Mouse (Mus musculus) frontal cortex, postnatal 10 days (tissue): ENCODE measurements around the gene Terb1.
A peak's percentile ranks its signal among the peaks of the same experiment; 100 is the strongest.

ENCODE experiments used
- DNase-seq, 2 experiments: peaks; one replicate each; pipeline ENCODE4 v3.0.0; 2022; ENCODE audit warnings: low spot score in 2 of 2, mixed read lengths in 1 of 2

Terb1 gene

DNA sequence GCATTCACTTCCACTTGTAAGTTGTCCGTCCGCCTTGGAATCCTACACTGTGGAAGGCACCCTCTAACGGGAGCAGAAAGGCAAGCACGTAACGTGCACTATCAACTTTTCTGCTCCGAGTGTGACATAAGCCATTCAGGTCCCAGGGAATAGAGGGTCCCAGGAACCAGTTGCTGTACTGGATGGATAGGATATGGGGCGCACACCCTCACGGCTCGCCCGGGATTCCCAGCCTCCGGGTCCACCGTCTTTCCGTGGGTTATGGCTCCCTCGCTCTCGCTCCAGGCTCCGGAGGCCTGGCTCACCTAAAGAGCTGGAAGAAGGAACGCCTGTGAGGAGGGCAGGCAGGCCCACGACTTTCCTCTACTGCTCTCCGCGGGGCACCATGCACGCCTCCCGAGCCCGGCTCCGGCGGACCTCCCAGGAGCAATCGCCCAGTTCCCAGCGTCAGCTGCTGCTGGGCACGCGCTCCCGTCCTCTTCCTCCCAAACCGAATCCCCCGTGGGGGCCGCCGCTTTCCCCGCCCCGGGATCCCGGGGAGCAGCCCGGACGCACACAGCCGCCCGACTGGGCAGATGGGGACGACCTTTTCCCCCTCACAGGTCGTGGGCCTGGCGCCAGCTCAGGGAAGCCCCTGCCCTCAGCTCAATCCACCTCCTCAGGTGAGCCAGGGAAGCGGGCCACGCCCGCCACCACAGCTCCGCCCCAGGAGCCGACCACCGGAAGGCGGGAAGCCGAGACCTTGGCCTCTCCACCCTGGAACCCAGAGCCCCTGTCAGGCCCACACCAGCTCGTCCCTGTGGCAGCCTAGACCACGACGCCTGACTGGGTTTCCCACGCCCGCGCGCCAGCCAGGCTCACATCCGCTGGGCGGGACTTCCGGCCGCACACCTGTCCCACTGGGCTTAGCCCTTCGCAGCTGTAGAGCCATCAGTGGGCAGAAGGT, at the start of gene Terb1:
Gene Terb1, minus strand, starts transcription at position 850 of the 946 bp plus-strand sequence.
- peak; percentile 17 to 29 for DNase-seq

DNA sequence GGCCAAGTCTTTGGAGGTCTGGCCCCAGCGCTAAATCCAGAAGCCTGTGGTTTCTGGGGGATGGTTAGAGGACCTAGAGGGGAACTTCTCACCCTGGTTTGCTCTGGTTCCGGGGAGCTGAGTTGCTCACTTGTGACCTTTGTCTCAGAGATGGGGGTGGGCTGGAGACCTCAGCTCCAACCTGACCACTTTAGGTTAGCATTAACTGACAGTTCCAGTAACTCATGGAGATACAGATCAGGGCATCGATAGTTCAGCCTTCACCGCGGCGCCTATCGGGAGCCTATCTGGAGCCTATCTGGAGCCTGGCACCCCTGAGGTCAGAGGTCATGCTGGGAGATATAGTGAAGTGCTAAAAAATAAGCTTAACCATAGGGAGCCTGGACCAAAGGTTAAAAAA, 47.5 kb upstream of the Terb1 start:
- DNase-seq: no peak

DNA sequence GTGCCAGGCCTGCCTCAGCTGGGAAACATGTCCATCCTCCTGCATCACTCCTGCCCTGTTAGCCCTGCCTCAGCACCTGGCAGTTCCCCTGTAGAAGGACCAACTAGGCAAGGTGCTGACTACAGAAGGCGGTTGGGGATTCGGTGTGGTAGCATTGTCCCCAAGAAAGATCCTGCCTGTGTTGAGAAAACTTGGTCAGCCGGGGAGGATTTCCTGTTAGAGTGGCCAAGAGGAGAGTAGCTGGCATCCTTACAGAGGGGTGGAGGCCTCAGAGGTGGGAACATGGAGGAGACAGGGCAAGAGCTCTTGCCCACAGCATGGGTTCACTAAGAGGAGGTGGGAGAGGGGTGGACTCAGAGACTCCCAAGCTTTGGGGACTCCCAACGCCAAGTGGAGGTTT, 45.5 kb upstream of the Terb1 start:
- DNase-seq: no peak

DNA sequence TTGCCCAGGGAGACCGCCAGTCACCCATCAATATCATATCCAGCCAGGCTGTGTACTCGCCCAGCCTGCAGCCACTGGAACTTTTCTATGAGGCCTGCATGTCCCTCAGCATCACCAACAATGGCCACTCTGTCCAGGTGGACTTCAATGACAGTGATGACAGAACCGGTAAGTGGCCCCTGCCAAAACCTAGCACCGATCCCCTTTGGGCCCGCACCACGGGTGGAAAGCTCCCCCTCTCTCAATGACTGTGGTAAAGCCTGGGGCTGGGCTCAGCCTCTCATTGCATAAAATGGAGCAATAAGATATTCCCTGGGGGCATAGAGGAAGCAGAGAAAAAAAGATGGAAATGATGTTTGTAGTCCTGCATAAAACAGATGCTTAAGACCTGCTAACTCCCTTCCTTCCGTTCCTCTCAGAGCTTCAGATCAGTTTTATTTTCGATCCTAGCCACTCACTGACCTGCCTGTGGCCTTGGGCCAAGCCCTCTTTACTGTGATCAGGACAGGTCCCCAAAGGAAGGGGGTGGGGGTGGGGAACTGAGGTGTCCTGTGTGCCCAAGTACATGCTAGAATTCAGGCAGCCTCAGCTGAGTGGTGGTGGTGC, 33.8 kb upstream of the Terb1 start:
- no peak for DNase-seq

DNA sequence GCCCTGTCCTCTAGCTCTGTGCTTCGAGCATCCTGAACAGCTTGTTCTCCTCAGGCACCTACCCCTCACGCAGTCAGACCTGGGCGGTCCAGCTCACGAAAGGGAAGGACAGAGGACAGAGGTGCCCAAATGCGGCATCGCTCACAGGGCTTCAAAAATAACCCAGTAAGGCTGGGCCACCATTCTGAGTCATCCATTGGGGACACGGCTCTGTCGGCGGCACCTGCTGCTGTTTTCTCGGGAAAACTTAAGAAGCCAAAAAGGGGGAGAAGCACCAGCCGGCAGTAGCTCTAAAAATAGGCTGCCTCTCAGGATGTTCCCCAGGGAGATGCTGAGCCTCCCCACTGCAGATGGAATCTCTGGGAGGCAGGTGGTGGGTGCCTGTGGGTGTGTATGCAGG, 32.5 kb upstream of the Terb1 start:
- peak; percentile 41 to 57 for DNase-seq

DNA sequence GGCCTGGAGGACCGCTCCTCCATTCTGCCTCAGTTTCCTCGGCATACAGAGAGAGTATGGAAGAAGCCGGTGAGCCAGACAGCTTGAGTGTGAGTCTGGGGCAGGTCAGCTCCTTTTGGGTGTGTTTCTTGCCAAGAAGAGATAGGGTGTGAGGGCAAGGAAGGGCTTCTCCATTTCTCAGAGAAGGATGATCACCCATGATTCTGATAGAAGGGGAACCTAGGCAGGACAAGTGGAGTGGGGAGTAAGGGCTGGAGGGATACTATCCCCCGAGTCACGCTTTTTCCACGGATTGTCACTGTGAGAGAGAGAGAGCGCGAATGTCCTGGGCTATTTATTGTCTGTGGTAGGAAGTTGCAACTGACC, 31.8 kb upstream of the Terb1 start:
- DNase-seq: no peak

DNA sequence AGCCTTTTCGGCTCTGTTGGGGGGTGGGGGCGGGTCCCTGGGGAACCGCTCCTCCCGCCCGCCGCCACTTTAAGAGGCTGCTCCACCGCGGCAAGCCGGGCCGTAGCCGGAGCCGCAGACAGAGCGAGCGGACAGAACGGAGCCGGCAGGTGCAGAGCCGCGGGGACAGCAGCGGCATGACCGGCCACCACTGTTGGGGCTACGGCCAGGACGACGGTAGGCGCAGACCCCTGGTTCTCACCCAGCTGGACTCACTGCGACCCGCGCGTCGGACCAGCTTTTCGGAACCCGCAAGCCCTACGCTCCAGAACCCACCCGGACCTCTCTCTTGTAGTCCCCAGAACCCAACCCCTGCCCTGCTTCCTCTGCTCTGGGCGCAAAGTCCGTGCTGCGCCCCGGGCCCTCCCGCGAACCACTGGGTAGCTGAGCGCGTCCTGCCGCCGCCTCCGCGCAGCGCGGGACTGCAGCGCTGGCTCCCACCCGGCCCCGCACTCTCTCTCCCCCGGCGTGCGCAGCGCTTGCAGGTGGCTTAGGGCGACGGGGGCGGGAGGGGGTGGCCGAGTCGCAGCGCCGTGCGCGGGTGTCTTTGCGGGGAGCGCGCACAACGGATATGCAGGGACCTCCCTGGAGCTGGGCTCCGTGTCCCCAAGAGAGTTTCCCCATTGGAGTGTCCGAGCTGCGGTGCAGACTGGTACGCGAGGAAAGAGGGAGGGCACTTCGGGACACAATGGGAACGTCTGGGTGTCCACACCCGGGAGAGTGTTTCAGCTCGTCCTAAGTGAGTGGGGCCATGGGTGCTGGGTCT, 31.2 kb upstream of the Terb1 start:
- peak in 1 of 2 experiments; percentile 29 for DNase-seq

DNA sequence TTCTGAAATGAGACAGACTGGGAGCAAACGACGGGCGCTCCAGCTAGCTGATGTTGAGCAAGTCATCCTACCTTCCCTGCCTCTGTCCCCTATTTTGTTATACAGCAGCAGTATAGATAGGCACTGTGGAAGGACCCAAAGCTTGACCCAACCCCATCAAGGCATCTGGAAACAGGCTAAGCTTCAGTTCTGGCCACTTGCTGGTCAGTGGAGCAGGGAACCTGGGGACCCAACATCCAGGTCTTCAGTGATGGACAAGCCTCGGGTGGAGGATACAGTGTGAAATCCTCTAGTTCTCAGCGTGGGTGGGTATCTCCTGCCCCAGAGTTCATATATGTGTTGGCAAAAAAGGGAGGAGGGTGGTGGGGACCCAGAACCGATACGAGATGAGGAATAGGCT, 30.5 kb upstream of the Terb1 start:
- DNase-seq: no peak

DNA sequence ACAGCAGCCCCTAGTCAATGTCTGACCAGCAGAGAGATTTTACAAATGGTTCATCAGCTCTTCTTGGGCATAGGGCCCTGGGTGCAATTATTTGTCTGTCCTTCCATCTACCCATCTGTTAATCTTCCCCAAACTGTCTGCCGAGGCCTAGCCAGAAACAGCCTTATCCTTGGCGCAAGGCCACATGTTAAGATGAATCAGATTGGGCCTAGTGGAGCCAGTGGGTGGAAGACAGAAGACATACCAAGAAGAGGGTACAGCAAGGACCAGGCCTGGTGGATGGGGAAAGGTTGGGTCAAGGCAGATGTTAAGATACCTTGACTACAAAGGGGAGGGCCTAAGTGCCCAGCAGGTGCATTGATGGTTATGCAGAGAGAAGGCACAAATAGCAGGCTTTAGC, 29.9 kb upstream of the Terb1 start:
- DNase-seq: no peak

DNA sequence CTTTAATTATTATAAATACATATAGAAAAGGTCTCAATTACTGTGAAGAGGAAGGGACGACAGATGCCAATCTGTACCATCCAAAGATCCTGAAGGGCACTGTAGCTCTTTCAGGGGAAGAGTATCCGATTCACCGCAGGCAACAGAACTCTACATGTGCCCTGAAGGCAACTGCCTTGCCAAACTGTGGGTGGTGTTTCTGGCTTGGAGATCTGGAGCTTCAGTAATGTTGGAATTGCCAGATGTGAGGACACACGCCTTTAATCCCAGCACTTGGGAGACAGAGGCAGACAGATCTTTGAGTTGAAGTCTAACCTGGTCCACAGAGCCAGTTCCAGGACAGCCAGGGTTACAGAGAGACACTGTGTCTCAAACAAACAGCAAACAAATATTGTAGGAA, 29.2 kb upstream of the Terb1 start:
- no peak for DNase-seq

DNA sequence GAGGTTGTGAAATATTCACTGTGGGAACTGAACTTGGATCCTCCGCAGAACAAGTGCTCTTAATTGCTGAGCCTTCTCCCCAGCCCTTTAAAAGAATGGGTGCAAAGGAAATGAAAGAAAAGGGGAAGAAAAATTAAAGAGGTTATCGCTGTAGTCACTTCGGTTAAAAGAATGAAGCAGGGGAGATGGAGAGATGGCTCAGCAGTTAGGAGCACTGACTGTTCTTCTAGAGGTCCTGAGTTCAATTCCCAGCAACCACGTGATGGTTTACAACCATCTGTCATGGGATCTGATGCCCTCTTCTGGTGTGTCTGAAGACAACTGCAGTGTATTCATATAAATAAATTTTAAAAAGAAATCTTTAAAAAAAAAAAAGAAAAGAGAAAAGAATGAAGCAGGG, 26.3 kb upstream of the Terb1 start:
- DNase-seq: no peak

DNA sequence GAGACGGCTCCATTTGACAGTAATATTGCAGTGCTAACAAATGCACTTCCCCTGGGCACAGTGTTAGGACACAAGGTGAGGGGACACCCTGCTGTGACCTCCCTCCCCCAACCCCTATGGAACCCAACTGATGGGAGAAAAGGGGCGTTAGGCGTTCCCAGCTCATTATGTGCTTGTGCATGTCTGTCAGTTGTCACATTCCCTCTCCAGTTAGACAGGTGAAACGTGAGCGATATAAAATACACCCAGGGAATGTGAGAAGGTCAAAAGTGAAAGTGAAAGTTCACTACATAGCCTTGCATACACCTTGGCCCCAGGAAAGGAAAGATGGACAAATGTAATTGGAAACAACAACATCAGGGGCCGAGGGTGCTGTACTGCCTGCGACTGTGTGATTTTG, 25.7 kb upstream of the Terb1 start:
- no peak for DNase-seq

DNA sequence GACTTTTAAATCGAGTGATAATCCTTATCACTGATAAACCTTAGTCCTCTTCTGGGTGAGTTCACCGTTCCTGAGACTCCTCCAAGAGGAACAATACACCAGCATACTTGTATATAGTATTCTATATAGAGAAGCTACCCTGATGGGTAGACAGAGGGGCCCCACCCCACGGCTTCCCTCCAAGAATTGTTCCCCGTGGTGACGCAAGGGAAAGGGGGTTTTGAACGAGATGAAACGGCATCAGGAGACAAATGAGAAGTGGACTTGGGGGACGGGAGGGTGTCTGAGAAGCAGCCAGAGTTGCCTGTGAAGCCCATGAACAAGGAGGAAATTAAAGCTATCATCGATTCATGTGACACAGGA, 25.1 kb upstream of the Terb1 start:
- no peak for DNase-seq

DNA sequence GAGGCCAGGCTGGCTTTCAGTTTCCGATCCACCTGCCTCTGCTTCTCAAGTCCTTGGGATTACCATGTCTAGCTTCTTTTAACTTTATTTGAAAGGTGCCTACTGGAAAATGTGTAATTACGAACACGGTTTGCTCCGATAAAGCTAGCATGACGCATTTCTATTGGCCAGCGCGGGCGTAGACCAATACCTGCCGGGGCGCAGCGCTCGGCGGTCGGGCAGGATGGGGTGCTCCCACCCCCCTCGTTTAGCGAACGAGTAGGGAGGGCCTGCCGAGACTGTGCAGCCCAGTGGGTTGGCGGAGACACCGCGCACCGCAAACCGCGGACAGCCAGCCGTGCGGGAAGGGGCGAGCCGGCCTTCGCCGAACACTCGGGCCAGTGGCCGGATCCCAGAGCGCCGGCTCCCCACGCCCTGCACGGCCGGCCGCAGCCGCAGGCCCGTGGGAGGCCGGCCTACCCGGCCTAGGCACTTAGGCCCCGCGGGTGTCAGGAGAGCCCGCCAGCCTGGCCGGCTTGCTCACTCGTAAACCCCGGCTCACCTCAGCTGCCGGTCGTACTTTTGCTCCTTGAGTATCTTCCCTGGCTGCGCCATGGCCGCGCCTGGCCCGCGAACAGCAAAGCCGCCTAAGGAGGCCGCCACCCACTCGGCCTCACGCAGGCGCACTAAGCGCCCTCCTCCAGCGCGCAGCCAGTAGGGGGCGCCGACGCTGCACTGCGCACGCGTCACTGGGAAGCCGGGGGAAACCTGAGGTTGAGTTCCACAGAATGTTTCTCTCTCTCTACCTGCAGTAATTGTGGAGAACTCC, 24.5 kb upstream of the Terb1 start, which contains the start of the genes Nae1 and Car7:
Gene Nae1, minus strand, starts transcription at position 667 of the 808 bp plus-strand sequence.
Gene Car7, plus strand, starts transcription at position 719 of the 808 bp plus-strand sequence.
- DNase-seq: peak; percentile 79 to 90

DNA sequence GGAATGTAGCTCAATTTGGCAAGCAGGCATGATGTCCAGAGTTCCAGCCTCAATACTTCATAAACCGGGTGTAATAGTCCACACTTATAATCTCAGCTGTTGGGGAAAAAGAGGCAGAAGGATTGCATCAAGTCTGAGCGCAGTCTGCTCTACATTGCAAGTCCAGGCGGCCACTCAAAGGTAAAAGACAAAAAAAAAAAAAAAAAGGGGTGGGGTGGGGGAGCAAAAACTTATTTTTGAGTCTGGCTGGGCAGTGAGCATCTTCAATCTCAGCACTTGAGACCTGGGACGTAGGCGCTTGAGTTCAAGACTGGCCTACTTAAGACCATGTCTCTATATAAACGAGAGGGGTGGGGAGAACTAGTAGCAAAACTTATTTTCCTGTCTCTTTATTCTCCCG, 23.8 kb upstream of the Terb1 start:
- DNase-seq: no peak

DNA sequence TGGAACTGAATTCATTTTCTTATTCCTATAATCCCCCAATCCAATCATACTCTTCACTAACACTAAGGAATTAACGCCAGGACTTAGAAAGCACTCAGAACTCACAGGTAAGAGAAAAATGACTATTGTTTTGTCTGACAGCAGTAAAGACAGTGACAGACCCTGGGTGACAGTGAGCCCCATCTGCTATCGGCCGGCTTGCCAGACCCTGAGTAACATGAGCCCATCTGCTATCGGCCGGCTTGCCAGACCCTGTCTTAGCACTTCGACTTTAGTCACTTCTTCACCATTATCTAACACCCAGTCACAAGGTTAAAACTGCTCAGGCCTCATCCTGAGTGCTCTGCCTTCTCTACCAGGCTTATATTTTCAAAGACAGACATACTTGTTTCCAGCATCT, 20.0 kb upstream of the Terb1 start:
- DNase-seq: no peak

DNA sequence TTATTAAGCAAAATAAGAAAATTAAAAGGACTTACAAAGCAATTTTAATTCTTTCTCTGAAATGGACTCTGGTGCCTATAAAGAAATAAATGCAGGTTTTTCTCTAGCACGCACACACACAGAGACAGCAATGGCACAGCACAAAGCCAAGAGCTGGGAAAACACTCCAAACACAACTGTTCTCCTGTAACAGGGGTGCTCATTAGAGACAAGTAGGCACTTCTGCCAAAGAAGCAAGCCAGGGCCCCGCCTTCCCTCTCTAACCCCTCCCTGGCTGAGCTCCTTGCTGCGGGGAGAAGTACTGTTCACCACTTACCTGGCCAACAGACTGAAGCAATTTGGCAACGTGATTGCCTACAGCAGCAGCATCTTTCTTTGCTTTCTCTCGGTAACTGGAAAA, 8.2 kb upstream of the Terb1 start:
- no peak for DNase-seq

DNA sequence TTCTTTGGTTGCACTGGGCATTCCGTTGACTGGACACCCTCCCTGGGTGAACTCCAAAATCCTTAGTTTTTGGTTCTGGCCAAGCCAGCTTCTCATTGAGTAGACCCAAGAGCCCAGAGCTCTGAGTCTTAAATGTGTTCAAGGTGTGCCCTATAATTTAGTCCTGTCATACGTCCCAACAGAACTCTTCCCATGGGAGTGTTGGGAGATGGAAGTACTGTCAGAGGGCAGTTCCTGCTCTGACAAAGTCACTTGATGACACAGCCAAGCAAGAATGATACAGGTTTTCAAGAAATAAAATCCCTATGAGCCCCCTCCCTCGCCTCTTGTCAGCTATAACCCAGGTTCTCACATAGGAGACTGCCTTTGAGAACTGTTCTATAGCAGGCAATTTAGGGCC, 424 bp upstream of the Terb1 start:
- DNase-seq: no peak

DNA sequence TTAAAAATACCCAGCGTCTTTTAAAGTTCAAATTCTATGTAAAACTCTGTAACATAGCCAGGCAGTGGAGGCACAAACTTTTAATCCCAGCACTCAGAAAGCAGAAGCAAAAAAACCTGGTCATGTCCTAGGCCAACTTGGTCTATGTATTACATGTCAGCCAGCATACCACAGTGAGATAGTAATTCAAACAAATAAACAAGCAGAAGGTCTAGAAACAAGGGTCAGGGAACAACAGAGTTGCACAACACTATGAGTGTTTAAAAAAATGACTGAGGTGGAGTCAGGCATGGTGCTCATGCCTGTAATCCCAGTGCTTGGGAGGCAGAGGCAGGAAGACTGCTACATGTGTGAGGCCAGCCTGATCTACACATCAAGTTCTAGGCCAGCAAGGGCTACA, 30.6 kb downstream of the Terb1 start:
- no peak for DNase-seq

DNA sequence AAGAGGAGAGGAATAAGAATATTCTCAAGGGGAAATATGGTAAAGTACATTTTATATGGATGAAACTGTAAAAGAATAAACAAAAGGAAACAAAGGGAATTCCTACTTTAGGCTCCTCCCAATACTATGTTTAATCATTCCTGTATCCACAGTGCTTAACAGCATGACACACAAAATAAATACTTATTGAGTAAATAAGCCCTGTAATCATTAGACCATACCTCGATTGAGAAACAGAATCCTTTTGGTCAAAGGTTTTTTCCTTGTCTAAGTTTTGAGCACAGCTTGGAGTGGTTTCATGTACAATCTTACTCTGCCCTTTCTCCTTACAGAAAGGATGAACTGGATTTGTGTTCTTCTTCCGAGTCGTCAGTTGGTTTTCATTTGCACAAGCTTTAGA, 37.2 kb downstream of the Terb1 start:
- no peak for DNase-seq

DNA sequence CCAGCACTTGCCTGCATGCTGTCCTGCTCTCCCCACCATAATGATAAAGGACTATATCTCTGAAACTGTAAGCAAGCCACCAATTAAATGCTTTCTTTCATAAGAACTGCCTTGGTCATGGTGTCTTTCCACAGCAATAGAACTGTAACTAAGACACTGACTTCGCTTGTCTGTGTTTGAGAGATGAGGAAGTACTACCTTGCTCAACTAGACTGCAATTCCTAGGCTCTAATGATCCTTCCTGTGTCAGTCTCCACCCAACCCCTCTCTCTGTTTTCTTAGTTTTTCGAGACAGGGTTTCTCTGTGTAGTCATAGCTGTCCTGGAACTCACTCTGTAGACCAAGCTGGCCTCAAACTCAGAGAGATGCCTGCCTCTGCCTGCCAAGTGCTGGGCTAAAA, 42.2 kb downstream of the Terb1 start:
- no peak for DNase-seq

DNA sequence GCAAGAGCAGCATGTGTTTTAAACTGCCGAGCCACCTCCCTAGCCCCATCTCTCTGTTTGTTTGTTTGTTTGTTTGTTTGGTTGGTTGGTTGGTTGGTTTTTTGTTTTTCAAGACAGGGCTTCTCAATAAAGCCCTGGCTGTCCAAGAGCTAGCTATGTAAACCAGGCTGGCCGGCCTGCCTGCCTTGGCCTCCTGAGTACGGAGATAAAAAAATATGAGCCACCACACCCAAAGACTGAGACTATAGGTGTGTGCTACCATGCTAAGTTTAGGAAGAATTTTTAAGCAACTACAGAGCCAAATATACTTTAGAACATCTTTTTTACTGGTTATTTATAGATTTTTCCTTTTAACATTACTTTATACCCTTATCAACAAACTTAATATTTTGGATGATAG, 57.5 kb downstream of the Terb1 start:
- no peak for DNase-seq
